Mouse (Mus musculus): ENCODE measurements at regions not wholly inside any gene's neighbourhood (a gene's known extent, or its start where the extent isn't known, plus 50 kb on each side); places are given as distances from the start of the nearest gene placed in this dataset.

DNA sequence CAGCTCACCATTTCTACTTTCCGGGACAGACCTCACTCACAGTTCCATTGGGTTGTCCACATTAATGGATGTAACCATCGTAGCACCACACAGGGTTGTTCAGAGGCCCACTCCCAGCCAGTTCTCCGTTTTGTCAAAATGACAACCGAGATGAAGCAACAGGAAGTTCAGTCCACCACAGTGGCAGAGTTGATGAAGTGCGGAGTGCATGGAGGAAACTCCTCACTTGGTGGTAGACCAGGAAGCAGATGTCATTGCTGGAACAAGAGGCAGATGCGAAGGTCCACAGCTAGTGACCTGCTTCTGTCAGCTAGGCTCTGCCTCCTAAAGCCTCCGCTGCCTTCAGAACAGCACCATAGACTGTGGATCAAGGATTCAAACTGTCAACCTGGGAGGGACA is 59.5 kb upstream of the Dhx15 start:
- no peak overlapping the region for H3K4me3 ChIP-seq (ENCODE audit: low read length)
- no peaks in the 10 kb centered on the region for H3K9me3 ChIP-seq (replicated peaks; ENCODE audit: control insufficient read depth, low read length)
- ATAC-seq (replicated peaks; ENCODE audit: extremely low read depth, insufficient read depth, low FRiP score) = no peak
- no peaks in the 10 kb centered on the region for H3K27me3 ChIP-seq (ENCODE audit: control insufficient read depth, insufficient read depth, low read length)
- no peak overlapping the region for H3K4me2 ChIP-seq (ENCODE audit: low read depth, low read length)
- WGBS = 72% methylated on average over 7 of the region's 7 CpGs
- no peak overlapping the region for H3K9ac ChIP-seq (ENCODE audit: low read length)
- no peak overlapping the region for H3K27ac ChIP-seq (ENCODE audit: low read length)
- H3K36me3 ChIP-seq (ENCODE audit: control insufficient read depth, insufficient read depth) = no peaks in the 10 kb centered on the region
- no peaks in the 10 kb centered on the region for H3K4me1 ChIP-seq (ENCODE audit: control insufficient read depth, insufficient read depth, low read length)

- Histone ChIP-seq H3K27me3 (ENCODE audit: control insufficient read depth, insufficient read depth, low read length) (no peaks in the 10 kb centered on the region), H3K4me1 (ENCODE audit: control insufficient read depth, insufficient read depth, low read length) (no peaks in the 10 kb centered on the region), H3K36me3 (ENCODE audit: control insufficient read depth, insufficient read depth) (no peaks in the 10 kb centered on the region), H3K4me3 (ENCODE audit: low read length) (no peak overlapping the region), H3K4me2 (ENCODE audit: low read depth, low read length) (no peak overlapping the region), H3K9ac (ENCODE audit: low read length) (no peak overlapping the region), H3K27ac (ENCODE audit: low read length) (no peak overlapping the region), H3K9me3 (replicated peaks; ENCODE audit: control insufficient read depth, low read length) (no peaks in the 10 kb centered on the region)
- no peak for ATAC-seq (replicated peaks; ENCODE audit: extremely low read depth, insufficient read depth, low FRiP score)
- 56% methylated on average over 4 of the region's 4 CpGs for WGBS
Measured at GRCm38 (mm10) chr5:52243931-52244330, 53.6 kb upstream of the Dhx15 start.

- Histone ChIP-seq H3K36me3 (ENCODE audit: control insufficient read depth, insufficient read depth) (no peaks in the 10 kb centered on the region), H3K4me1 (ENCODE audit: control insufficient read depth, insufficient read depth, low read length) (0 out of 2 replicates have a peak, but pooled peaks cover 4% of the 10 kb centered on the region), H3K4me3 (ENCODE audit: low read length) (no peak overlapping the region), H3K4me2 (ENCODE audit: low read depth, low read length) (no peak overlapping the region), H3K27me3 (ENCODE audit: control insufficient read depth, insufficient read depth, low read length) (no peaks in the 10 kb centered on the region), H3K9ac (ENCODE audit: low read length) (no peak overlapping the region), H3K9me3 (replicated peaks; ENCODE audit: control insufficient read depth, low read length) (no peaks in the 10 kb centered on the region), H3K27ac (ENCODE audit: low read length) (no peak overlapping the region)
- 85% methylated on average over 2 of the region's 2 CpGs for WGBS
- ATAC-seq (replicated peaks; ENCODE audit: extremely low read depth, insufficient read depth, low FRiP score) = no peak
Measured at GRCm38 (mm10) chr5:52242414-52242813, 52.1 kb upstream of the Dhx15 start.

GRCm38 (mm10) chr5:52240540-52240939 is 50.2 kb upstream of the Dhx15 start:
- Histone ChIP-seq H3K27ac (ENCODE audit: low read length) (no peak overlapping the region), H3K36me3 (ENCODE audit: control insufficient read depth, insufficient read depth) (no peaks in the 10 kb centered on the region), H3K27me3 (ENCODE audit: control insufficient read depth, insufficient read depth, low read length) (no peaks in the 10 kb centered on the region), H3K9ac (ENCODE audit: low read length) (no peak overlapping the region), H3K9me3 (replicated peaks; ENCODE audit: control insufficient read depth, low read length) (no peaks in the 10 kb centered on the region), H3K4me2 (ENCODE audit: low read depth, low read length) (no peak overlapping the region), H3K4me3 (ENCODE audit: low read length) (no peak overlapping the region), H3K4me1 (ENCODE audit: control insufficient read depth, insufficient read depth, low read length) (0 out of 2 replicates have a peak, but pooled peaks cover 4% of the 10 kb centered on the region)
- WGBS = 7% methylated on average over 2 of the region's 2 CpGs
- ATAC-seq (replicated peaks; ENCODE audit: extremely low read depth, insufficient read depth, low FRiP score) = no peak

Measured in heart, embryonic 16.5 days (tissue).